Mouse (Mus musculus): ENCODE measurements around the gene Gsk3b. TPM values are rescaled to one million over a fixed set of nuclear protein-coding genes. Genes with fewer than 3 reads are reported as not detected.
"Not testable (repeated sequence)": the region's sequence is repeated elsewhere in the genome, so short reads cannot be mapped to it uniquely, and the experiment has no call there.

Gene Gsk3b
- total and polyA plus RNA-seq, 2 experiments from 2014 or later: 116 to 150 TPM

- Histone ChIP-seq H3K27me3 (ENCODE audit: insufficient read depth, low read length) (no peaks in the 10 kb centered on the region), H3K4me3 (ENCODE audit: low read depth, low read length) (no peak overlapping the region), H3K4me1 (ENCODE audit: insufficient read depth, low read length) (no peaks in the 10 kb centered on the region), H3K4me2 (ENCODE audit: low read depth, low read length, poor library complexity, severe bottlenecking) (no peak overlapping the region), H3K27ac (ENCODE audit: low read depth, low read length) (no peak overlapping the region), H3K9me3 (ENCODE audit: low read length) (no peaks in the 10 kb centered on the region), H3K9ac (replicated peaks; ENCODE audit: low read length, poor library complexity, severe bottlenecking) (no peak overlapping the region), H3K36me3 (ENCODE audit: insufficient read depth, low read length) (no peaks in the 10 kb centered on the region)
- 84% methylated on average over 3 of the region's 3 CpGs for WGBS
- ATAC-seq (ENCODE audit: low FRiP score): no peak
- no peak for DNase-seq (ENCODE audit: low spot score)
- TF ChIP-seq CTCF (IDR thresholded peaks at IDR 0.05): no peak
Observed at GRCm38 (mm10) chr16:38058836-38059235, 30.0 kb upstream of the Gsk3b start.

DNA sequence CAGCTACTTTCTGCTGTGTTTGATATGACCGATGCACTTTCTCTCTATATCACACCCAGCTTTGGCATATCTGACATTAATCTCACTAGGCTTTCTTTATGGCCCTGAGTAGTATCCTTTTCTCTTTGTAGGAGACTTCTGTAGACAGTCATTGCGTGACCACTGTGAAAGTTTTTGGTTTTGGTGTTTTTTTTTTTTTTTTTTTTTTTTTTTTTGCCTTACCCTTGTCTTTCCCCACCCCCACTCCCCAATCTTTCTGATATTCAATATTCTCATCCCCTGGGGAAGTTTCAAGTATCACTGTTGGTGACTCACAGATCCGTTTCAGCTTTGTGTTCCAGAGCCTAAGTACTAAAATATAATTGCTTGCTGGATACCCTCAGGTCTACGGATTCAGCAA lies 29.2 kb upstream of the Gsk3b start:
- no peaks in the 10 kb centered on the region for H3K9me3 ChIP-seq (ENCODE audit: low read length)
- H3K27me3 ChIP-seq (ENCODE audit: insufficient read depth, low read length): no peaks in the 10 kb centered on the region
- no peak overlapping the region for H3K4me3 ChIP-seq (ENCODE audit: low read depth, low read length)
- no peak for TF ChIP-seq CTCF (IDR thresholded peaks at IDR 0.05)
- H3K9ac ChIP-seq (replicated peaks; ENCODE audit: low read length, poor library complexity, severe bottlenecking): no peak overlapping the region
- no peak overlapping the region for H3K4me2 ChIP-seq (ENCODE audit: low read depth, low read length, poor library complexity, severe bottlenecking)
- no peak overlapping the region for H3K27ac ChIP-seq (ENCODE audit: low read depth, low read length)
- no peaks in the 10 kb centered on the region for H3K4me1 ChIP-seq (ENCODE audit: insufficient read depth, low read length)
- ATAC-seq (ENCODE audit: low FRiP score) (no peak), DNase-seq (ENCODE audit: low spot score) (no peak)
- no peaks in the 10 kb centered on the region for H3K36me3 ChIP-seq (ENCODE audit: insufficient read depth, low read length)
- 92% methylated on average over 4 of the region's 4 CpGs for WGBS

GRCm38 (mm10) chr16:38073859-38074631 lies 14.8 kb upstream of the Gsk3b start:
- H3K4me1 ChIP-seq (ENCODE audit: insufficient read depth, low read length); H3K4me3 ChIP-seq (ENCODE audit: low read depth, low read length); H3K9me3 ChIP-seq (ENCODE audit: low read length); H3K36me3 ChIP-seq (ENCODE audit: insufficient read depth, low read length); H3K27ac ChIP-seq (ENCODE audit: low read depth, low read length); H3K4me2 ChIP-seq (ENCODE audit: low read depth, low read length, poor library complexity, severe bottlenecking); ATAC-seq (ENCODE audit: low FRiP score); H3K27me3 ChIP-seq (ENCODE audit: insufficient read depth, low read length); H3K9ac ChIP-seq (replicated peaks; ENCODE audit: low read length, poor library complexity, severe bottlenecking): not testable (repeated sequence)
- WGBS: 63% methylated on average over 1 of the region's 5 CpGs
- peak; percentile 71 for DNase-seq (ENCODE audit: low spot score)

DNA sequence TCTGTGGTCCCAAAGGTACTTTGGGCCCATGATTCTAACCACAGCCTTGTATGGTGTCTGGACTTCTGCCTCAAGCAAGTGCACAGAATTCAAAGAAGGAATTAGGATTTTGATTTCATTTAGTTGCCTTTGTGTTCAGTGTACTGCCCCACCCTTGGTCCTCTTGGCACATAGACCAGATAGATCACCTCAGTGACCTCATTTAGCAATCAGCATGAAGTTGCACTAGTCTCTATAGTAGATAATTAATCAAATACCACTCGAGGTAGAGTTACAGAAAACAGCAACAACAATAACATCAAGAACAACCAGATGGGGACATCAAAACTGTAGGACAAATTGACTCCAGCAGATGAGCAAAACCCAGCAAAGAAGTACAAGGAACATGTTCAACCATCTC lies 8.6 kb upstream of the Gsk3b start:
- DNase-seq (ENCODE audit: low spot score) (no peak), ATAC-seq (ENCODE audit: low FRiP score) (no peak)
- Histone ChIP-seq H3K36me3 (ENCODE audit: insufficient read depth, low read length) (no peaks in the 10 kb centered on the region), H3K4me3 (ENCODE audit: low read depth, low read length) (no peak overlapping the region), H3K27me3 (ENCODE audit: insufficient read depth, low read length) (no peaks in the 10 kb centered on the region), H3K4me1 (ENCODE audit: insufficient read depth, low read length) (no peaks in the 10 kb centered on the region), H3K27ac (ENCODE audit: low read depth, low read length) (no peak overlapping the region), H3K9ac (replicated peaks; ENCODE audit: low read length, poor library complexity, severe bottlenecking) (no peak overlapping the region), H3K4me2 (ENCODE audit: low read depth, low read length, poor library complexity, severe bottlenecking) (no peak overlapping the region), H3K9me3 (ENCODE audit: low read length) (no peaks in the 10 kb centered on the region)
- TF ChIP-seq CTCF (IDR thresholded peaks at IDR 0.05): no peak
- WGBS: 66% methylated on average over 1 of the region's 1 CpGs

DNA sequence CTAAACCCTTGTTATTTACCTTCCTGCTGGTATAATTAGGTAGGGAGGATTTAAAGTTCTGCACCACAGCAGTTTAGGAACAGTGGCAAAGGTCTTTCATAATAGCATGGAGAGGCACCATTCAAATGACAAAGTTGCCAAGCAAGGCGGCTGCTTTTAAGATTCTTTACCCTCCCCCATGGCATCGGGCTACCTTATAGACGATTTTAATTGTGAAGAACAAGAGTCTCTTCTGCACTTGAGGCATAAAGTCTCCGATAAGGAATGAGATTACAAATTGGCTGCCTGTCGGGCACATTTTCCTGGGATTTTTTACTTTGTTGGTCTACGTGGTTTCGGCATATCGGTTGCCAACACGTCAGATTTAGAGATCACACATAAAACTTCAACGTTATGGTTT lies 1.6 kb upstream of the Gsk3b start:
- Histone ChIP-seq H3K4me3 (ENCODE audit: low read depth, low read length) (peak overlapping the region; percentile 92), H3K9me3 (ENCODE audit: low read length) (no peaks in the 10 kb centered on the region), H3K27ac (ENCODE audit: low read depth, low read length) (peak overlapping the region; percentile 99), H3K4me2 (ENCODE audit: low read depth, low read length, poor library complexity, severe bottlenecking) (peak overlapping the region; percentile 77), H3K27me3 (ENCODE audit: insufficient read depth, low read length) (no peaks in the 10 kb centered on the region), H3K4me1 (ENCODE audit: insufficient read depth, low read length) (0 out of 2 replicates have a peak, but pooled peaks cover 3% of the 10 kb centered on the region), H3K9ac (replicated peaks; ENCODE audit: low read length, poor library complexity, severe bottlenecking) (peak overlapping the region; percentile 96), H3K36me3 (ENCODE audit: insufficient read depth, low read length) (no peaks in the 10 kb centered on the region)
- TF ChIP-seq CTCF (IDR thresholded peaks at IDR 0.05): no peak
- WGBS: 8% methylated on average over 10 of the region's 10 CpGs
- DNase-seq (ENCODE audit: low spot score): peak; percentile 30
- no peak for ATAC-seq (ENCODE audit: low FRiP score)

DNA sequence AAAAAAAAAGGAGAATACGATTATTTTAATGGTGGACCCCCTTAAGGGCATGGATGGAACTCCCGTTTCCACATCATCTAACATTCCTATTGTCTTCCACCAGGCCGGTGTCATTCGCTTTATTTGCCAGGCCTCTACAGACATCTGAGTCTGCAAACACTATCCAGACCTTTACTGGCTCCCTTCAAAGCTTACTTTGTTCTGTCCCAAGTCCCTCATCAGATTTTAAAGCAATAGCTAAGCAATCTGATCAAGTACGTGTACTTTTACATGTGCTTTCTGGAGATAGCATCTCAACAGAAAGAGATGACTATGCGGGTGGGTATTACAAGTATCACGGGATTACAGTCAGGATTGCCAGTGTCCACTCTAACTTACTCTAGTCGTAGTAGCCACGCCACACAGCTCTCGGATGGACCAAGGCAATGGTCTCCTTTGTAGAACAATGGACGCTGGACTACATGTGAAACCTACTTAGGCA lies 1.1 kb upstream of the Gsk3b start:
- Histone ChIP-seq H3K27me3 (ENCODE audit: insufficient read depth, low read length) (no peaks in the 10 kb centered on the region), H3K4me3 (ENCODE audit: low read depth, low read length) (peak overlapping the region; percentile 92), H3K36me3 (ENCODE audit: insufficient read depth, low read length) (no peaks in the 10 kb centered on the region), H3K4me2 (ENCODE audit: low read depth, low read length, poor library complexity, severe bottlenecking) (peak overlapping the region; percentile 77), H3K9ac (replicated peaks; ENCODE audit: low read length, poor library complexity, severe bottlenecking) (peak overlapping the region; percentile 96), H3K27ac (ENCODE audit: low read depth, low read length) (peak overlapping the region; percentile 99), H3K4me1 (ENCODE audit: insufficient read depth, low read length) (0 out of 2 replicates have a peak, but pooled peaks cover 3% of the 10 kb centered on the region), H3K9me3 (ENCODE audit: low read length) (no peaks in the 10 kb centered on the region)
- peak; percentile 68 for DNase-seq (ENCODE audit: low spot score)
- TF ChIP-seq CTCF (IDR thresholded peaks at IDR 0.05): peak; percentile 36; the same call in 1 of the 2 replicates
- WGBS: under 1% methylated on average over 11 of the region's 11 CpGs
- ATAC-seq (ENCODE audit: low FRiP score): no peak
